Mouse (Mus musculus) gastrocnemius, postnatal 25 days (tissue): ENCODE measurements around the gene Ddx31. TPM values are rescaled to one million over a fixed set of nuclear protein-coding genes. Genes with fewer than 3 reads are reported as not detected.

ENCODE experiments used
- total RNA-seq, 2 experiments: library from RNA; stranded (reverse); gene quantifications; 1 replicate in 1 of 2; 2 replicates in 1 of 2; pipeline ENCODE4 v1.2.3; 2021

Gene Ddx31
- total RNA-seq, 2 experiments from 2014 or later, result 3.9 to 5.0 TPM

Other genes starting within 250 kb of the Ddx31 start
- not detected for gene Gfi1b, start 218.4 kb upstream of the Ddx31 start, total RNA-seq
- 10 to 100 TPM; 26.9 to 32.5 TPM for gene Tsc1, start 199.2 kb upstream of the Ddx31 start, total RNA-seq
- not detected for gene Spaca9, start 140.7 kb upstream of the Ddx31 start, total RNA-seq
- gene Ak8, start 140.2 kb upstream of the Ddx31 start, total RNA-seq, result under 1 TPM in 1 of 2 experiments, not detected in 1; 0.19 TPM
- 10 to 100 TPM; 13.7 to 14.1 TPM for gene Gtf3c4, start within 50 bp of the Ddx31 start, total RNA-seq
- not detected for gene Barhl1, start 76.3 kb downstream of the Ddx31 start, total RNA-seq
- gene Cfap77, start 214.7 kb downstream of the Ddx31 start, total RNA-seq, result not detected
- 1 to 10 TPM; 4.0 to 4.5 TPM for gene Ttf1, start 219.9 kb downstream of the Ddx31 start, total RNA-seq